Mouse (Mus musculus) small intestine, adult 2 months (tissue): ENCODE results near the gene Ppfia1.

ENCODE experiments used
- CTCF ChIP-seq: fragments of 200-500 bp; IDR thresholded peaks from 2 replicates; pipeline ENCODE4 v1.5.1; 2012; ENCODE audit warnings: low read depth, mild to moderate bottlenecking, control low read depth, inconsistent platforms, low read length, moderate library complexity, mixed read lengths; ENCODE audit not compliant: insufficient replicate concordance, insufficient read length; ENCODE audit errors: extremely low read depth
- POLR2A ChIP-seq: fragments of 200-500 bp; IDR thresholded peaks from 2 replicates; pipeline ENCODE4 v1.6.1; 2012; ENCODE audit warnings: low read depth, mild to moderate bottlenecking, control low read depth, inconsistent platforms, low read length, moderate library complexity

DNA sequence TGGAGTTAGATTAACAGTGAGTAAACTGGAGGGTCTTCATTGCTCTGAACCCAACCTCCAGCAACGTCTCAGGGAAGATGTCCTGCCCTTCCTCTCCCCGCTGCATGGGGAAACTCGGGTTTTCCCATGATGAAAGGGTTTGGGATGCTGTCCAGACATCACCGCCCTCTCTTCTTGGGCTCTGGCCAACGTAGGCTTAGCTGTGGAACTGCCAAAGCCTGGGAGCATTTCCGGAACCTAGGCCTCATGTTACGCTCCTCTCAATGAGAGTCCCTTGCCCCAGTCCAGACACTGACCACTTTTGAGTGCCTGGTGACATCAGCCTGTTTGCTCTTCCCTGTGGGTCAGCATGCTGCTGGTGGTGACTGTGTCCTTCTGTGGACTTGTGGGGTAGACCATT lies 15.9 kb upstream of the Ppfia1 start:
- no peak for TF ChIP-seq POLR2A
- no peak for TF ChIP-seq CTCF
